Mouse (Mus musculus): Measurements from ENCODE around the gene Zic1. TPM values are rescaled to one million over a fixed set of nuclear protein-coding genes. Genes with fewer than 3 reads are reported as not detected.

The Zic1 gene
- polyA plus RNA-seq, 1 experiment, result 1,121 TPM

GRCm38 (mm10) chr9:91364127-91364970 lies 1.3 kb downstream of the Zic1 start:
- Histone ChIP-seq H3K27ac (ENCODE audit: insufficient read depth, low read length) (peak overlapping the region; percentile 94), H3K4me3 (replicated peaks; ENCODE audit: insufficient read depth, low read depth, low read length) (peak overlapping the region; percentile 100), H3K27me3 (ENCODE audit: control insufficient read depth, insufficient read depth, low read length) (no peaks in the 10 kb centered on the region), H3K4me1 (ENCODE audit: control insufficient read depth, insufficient read depth, low read length) (peaks cover 4% of the 10 kb centered on the region; the same call in 1 of the 2 replicates)
- peak in 1 of 2 experiments; percentile 71 for DNase-seq
- 1% methylated on average over 77 of the region's 77 CpGs for WGBS
- peak; percentile 45; the same call in 1 of the 2 replicates for TF ChIP-seq POLR2A (IDR thresholded peaks at IDR 0.05; ENCODE audit: borderline replicate concordance, insufficient read depth, low read length)
- TF ChIP-seq CTCF (IDR thresholded peaks at IDR 0.05; ENCODE audit: borderline replicate concordance, insufficient read depth, low read depth, low read length), result no peak

GRCm38 (mm10) chr9:91363814-91364126 lies 1.8 kb downstream of the Zic1 start:
- 5% methylated on average over 7 of the region's 7 CpGs for WGBS

GRCm38 (mm10) chr9:91363011-91363730 lies 2.4 kb downstream of the Zic1 start:
- no peaks in the 10 kb centered on the region for H3K27me3 ChIP-seq (ENCODE audit: control insufficient read depth, insufficient read depth, low read length)
- DNase-seq, result peak; percentile 52 to 61
- no peaks in the 10 kb centered on the region for H3K4me1 ChIP-seq (ENCODE audit: control insufficient read depth, insufficient read depth, low read length)
- 3% methylated on average over 14 of the region's 14 CpGs for WGBS
- H3K4me3 ChIP-seq (replicated peaks; ENCODE audit: insufficient read depth, low read depth, low read length), result peak overlapping the region; percentile 100
- peak; percentile 34; the same call in 1 of the 2 replicates for TF ChIP-seq POLR2A (IDR thresholded peaks at IDR 0.05; ENCODE audit: borderline replicate concordance, insufficient read depth, low read length)
- no peak for TF ChIP-seq CTCF (IDR thresholded peaks at IDR 0.05; ENCODE audit: borderline replicate concordance, insufficient read depth, low read depth, low read length)
- H3K27ac ChIP-seq (ENCODE audit: insufficient read depth, low read length), result peak overlapping the region; percentile 94

More at GRCm38 (mm10) chr9:91363814-91364126, 1.8 kb downstream of the Zic1 start:
- Histone ChIP-seq H3K4me3 (replicated peaks; ENCODE audit: insufficient read depth, low read depth, low read length) (peak overlapping the region; percentile 100), H3K27ac (ENCODE audit: insufficient read depth, low read length) (peak overlapping the region; percentile 94), H3K4me1 (ENCODE audit: control insufficient read depth, insufficient read depth, low read length) (no peaks in the 10 kb centered on the region), H3K27me3 (ENCODE audit: control insufficient read depth, insufficient read depth, low read length) (no peaks in the 10 kb centered on the region)
- TF ChIP-seq CTCF (IDR thresholded peaks at IDR 0.05; ENCODE audit: borderline replicate concordance, insufficient read depth, low read depth, low read length) (no peak), POLR2A (IDR thresholded peaks at IDR 0.05; ENCODE audit: borderline replicate concordance, insufficient read depth, low read length) (no peak)
- DNase-seq, result no peak

- WGBS, result under 1% methylated on average over 45 of the region's 45 CpGs
- Histone ChIP-seq H3K4me3 (replicated peaks; ENCODE audit: insufficient read depth, low read depth, low read length) (peak within 1 kb of the TSS; percentile 100), H3K27me3 (ENCODE audit: control insufficient read depth, insufficient read depth, low read length) (no peaks in the 10 kb centered on the region), H3K27ac (ENCODE audit: insufficient read depth, low read length) (peak within 1 kb of the TSS; percentile 94), H3K4me1 (ENCODE audit: control insufficient read depth, insufficient read depth, low read length) (no peaks in the 10 kb centered on the region)
- no peak for TF ChIP-seq CTCF (IDR thresholded peaks at IDR 0.05; ENCODE audit: borderline replicate concordance, insufficient read depth, low read depth, low read length)
- TF ChIP-seq POLR2A (IDR thresholded peaks at IDR 0.05; ENCODE audit: borderline replicate concordance, insufficient read depth, low read length), result peak; percentile 25; the same call in 1 of the 2 replicates
- peak; percentile 66 to 79 for DNase-seq
Observed at GRCm38 (mm10) chr9:91361856-91362601, 3.6 kb downstream of the Zic1 start, which contains the start of gene Zic4. Zic4 (plus strand) TSS chr9:91362413.

- TF ChIP-seq POLR2A (IDR thresholded peaks at IDR 0.05; ENCODE audit: borderline replicate concordance, insufficient read depth, low read length) (no peak), CTCF (IDR thresholded peaks at IDR 0.05; ENCODE audit: borderline replicate concordance, insufficient read depth, low read depth, low read length) (no peak)
- Histone ChIP-seq H3K4me3 (replicated peaks; ENCODE audit: insufficient read depth, low read depth, low read length) (peak overlapping the region; percentile 100), H3K27me3 (ENCODE audit: control insufficient read depth, insufficient read depth, low read length) (no peaks in the 10 kb centered on the region), H3K4me1 (ENCODE audit: control insufficient read depth, insufficient read depth, low read length) (peaks cover 2% of the 10 kb centered on the region; the same call in 1 of the 2 replicates), H3K27ac (ENCODE audit: insufficient read depth, low read length) (peak overlapping the region; percentile 93)
- 1% methylated on average over 35 of the region's 35 CpGs for WGBS
- DNase-seq, result peak; percentile 63 to 75
Observed at GRCm38 (mm10) chr9:91361033-91361855, 4.4 kb downstream of the Zic1 start.

- WGBS, result 3% methylated on average over 21 of the region's 21 CpGs
- DNase-seq, result peak; percentile 47 to 51
- Histone ChIP-seq H3K4me3 (replicated peaks; ENCODE audit: insufficient read depth, low read depth, low read length) (peak overlapping the region; percentile 100), H3K27me3 (ENCODE audit: control insufficient read depth, insufficient read depth, low read length) (no peaks in the 10 kb centered on the region), H3K27ac (ENCODE audit: insufficient read depth, low read length) (no peak overlapping the region), H3K4me1 (ENCODE audit: control insufficient read depth, insufficient read depth, low read length) (peaks cover 3% of the 10 kb centered on the region; the same call in 1 of the 2 replicates)
- TF ChIP-seq POLR2A (IDR thresholded peaks at IDR 0.05; ENCODE audit: borderline replicate concordance, insufficient read depth, low read length), result no peak
- no peak for TF ChIP-seq CTCF (IDR thresholded peaks at IDR 0.05; ENCODE audit: borderline replicate concordance, insufficient read depth, low read depth, low read length)
Observed at GRCm38 (mm10) chr9:91360151-91361032, 5.2 kb downstream of the Zic1 start.

Measured in cerebellum, adult 2 months (tissue).